Mouse (Mus musculus) spleen, adult 2 months (tissue): ENCODE results near the gene Kctd21.

Source experiments
- CTCF ChIP-seq: fragments of 200-500 bp; IDR thresholded peaks from 2 replicates; pipeline ENCODE4 v1.5.1; 2011; ENCODE audit warnings: mild to moderate bottlenecking, inconsistent platforms; ENCODE audit not compliant: insufficient read depth, insufficient read length, insufficient replicate concordance; ENCODE audit errors: extremely low read depth
- POLR2A ChIP-seq: fragments of 200-500 bp; IDR thresholded peaks from 2 replicates; pipeline ENCODE4 v1.6.1; 2011; ENCODE audit warnings: low read depth, low read length, inconsistent platforms

GRCm38 (mm10) chr7:97379304-97379703 lies 47.2 kb downstream of the Kctd21 start:
- TF ChIP-seq POLR2A (no peak), CTCF (no peak)
